Mouse (Mus musculus) gastrocnemius, postnatal 25 days (tissue): ENCODE data around the gene Oat. TPM values are rescaled to one million over a fixed set of nuclear protein-coding genes. Genes with fewer than 3 reads are reported as not detected.

ENCODE experiments used
- DNase-seq: peaks from one replicate; pipeline ENCODE4 v3.0.0; 2022
- total RNA-seq, 2 experiments: library from RNA; stranded (reverse); gene quantifications; 1 replicate in 1 of 2; 2 replicates in 1 of 2; pipeline ENCODE4 v1.2.3; 2021

Oat gene
- total RNA-seq, 2 experiments from 2014 or later: 156 TPM

- DNase-seq: no peak
Measured at GRCm38 (mm10) chr7:132594325-132594724, 18.1 kb upstream of the Oat start.

GRCm38 (mm10) chr7:132593762-132594161 lies 17.6 kb upstream of the Oat start:
- no peak for DNase-seq

DNA sequence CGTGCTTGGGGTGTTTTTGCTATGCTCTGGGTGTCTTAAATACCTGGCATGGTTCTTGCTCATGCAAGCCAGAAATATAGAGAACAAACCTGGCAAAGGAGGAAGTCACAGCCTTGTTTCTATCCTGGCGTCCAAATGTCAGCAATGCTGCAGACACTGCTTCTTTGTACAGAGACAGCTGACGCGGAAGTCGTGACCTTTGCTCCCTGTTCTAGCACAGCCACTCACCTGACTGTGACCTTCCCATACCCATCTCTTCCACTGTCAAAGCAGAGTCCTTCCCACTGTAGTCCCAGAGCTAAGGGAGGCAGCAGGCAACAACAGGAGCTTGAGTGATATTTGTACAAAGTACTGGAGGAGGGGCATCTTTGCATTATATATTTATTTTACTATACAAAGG lies 13.4 kb upstream of the Oat start:
- DNase-seq: no peak

DNA sequence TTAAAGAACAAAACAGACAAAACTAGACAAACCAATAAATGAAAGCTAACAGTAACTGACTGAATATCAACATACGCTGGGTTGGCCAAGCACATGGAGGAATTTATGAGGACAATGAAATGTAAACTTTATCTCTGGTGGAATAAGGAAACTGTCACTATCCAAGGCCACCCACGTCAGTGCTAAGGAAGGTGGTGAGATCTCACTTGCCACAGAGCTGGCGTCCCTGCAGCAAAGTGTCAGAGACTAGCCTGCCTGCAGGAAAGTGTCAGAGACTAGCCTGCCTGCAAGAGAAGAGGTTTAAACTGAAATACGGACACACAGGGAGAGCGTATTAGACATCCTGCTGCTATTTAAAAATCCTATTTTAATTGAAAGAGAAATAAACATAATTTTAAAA lies 11.0 kb upstream of the Oat start:
- no peak for DNase-seq

DNA sequence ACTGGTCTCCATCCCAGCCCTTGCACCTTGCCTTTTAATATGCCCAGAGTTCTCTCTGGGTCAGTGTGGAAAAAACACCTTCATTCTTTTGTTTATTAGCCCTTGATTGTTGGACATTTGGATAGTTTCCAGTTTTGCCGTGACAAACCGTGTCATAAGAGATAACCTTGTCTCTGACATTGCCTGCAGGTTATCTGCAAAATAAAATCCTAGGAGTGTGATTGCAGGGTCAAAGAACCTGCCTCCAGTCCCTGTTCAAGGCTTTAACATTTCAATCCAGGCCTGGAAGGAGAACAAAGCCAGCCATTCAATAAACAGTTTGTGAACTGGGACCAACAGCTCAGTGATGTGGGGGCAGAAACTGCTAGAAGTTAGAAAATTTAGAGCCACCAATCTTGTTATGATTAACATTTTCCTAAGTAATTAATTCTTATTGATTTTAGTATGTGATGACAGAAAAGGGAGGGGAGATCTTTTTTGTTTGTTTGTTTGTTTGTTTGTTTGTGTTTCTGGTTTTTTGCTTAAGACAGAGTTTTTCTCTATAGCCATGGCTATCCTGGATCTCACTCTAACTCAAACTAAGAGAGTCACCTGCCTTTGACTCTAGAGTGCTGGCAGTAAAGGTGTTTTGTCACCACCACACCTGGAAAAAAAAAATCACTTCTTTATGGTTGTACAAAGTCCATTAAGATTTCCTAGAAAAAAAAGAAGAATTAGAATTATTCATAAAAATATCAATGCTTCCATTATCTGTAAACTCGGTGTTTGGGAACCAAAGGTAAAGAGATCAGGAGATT lies 9.7 kb upstream of the Oat start:
- no peak for DNase-seq

GRCm38 (mm10) chr7:132581441-132581840 lies 5.2 kb upstream of the Oat start:
- DNase-seq: no peak

GRCm38 (mm10) chr7:132580511-132580910 lies 4.3 kb upstream of the Oat start:
- no peak for DNase-seq

- no peak for DNase-seq
Measured at GRCm38 (mm10) chr7:132576891-132577290, 693 bp upstream of the Oat start.

- DNase-seq: peak; percentile 78
Measured at GRCm38 (mm10) chr7:132575623-132576022, 575 bp downstream of the Oat start.

- DNase-seq: no peak
Measured at GRCm38 (mm10) chr7:132574646-132575045, 1.6 kb downstream of the Oat start.

GRCm38 (mm10) chr7:132573205-132573604 lies 3.0 kb downstream of the Oat start:
- DNase-seq: no peak

DNA sequence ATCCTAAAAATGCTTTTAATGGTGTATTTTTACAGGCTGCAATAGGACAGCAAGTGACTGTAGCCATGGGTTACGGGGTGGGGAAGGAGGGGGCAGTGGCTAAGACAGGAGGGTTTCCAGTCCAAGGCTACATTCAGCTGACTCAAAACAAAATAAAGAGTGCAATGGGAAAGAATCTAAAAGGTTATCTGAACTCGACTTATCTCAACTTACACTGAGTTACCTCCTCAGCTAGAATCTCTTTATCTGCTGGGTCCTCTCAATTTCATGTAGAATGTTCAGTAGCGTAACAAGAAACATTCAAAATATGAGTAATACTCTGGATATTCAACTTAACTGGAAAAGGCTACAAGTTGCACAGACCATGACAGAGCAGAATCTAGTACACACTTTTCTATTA lies 3.5 kb downstream of the Oat start:
- DNase-seq: no peak

DNA sequence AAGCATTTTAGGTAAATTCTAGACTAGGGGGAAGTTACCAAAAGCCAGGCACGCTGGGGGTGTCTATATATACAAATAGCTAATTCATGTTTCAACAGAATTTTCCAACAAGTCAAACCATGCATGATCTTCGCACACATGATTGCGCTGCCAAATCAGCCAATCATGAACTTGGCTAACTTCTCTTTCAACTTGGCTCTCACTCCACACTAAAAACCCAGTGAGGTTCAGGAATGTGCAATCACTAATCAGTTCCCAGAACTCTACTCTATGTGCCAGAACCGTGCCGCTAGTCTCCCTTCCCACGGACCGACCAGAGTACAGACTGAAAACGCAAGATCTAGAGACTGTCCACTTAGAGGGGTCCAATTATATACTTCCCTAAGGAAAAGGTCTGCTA lies 4.7 kb downstream of the Oat start:
- DNase-seq: no peak

- no peak for DNase-seq
Measured at GRCm38 (mm10) chr7:132570071-132570470, 6.1 kb downstream of the Oat start.

DNA sequence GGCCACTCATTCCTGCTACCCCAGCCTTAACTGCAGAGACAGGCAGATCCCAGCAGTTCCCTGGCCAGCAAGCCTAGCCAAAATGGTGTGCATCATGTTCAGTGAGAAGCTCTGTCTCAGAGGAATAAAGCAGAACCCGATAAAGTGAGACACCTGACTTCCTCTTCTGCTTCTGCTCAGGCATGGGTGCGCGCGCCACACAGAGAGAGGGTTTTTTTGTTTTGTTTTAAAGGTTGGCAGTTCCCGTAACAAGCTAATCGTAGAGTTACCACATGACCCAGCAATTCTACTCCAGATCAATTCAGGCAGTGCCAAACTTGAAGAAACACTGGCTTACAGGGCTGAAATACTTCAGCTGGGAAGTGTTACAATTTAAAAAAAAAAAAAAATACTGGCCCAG lies 7.4 kb downstream of the Oat start:
- DNase-seq: no peak

DNA sequence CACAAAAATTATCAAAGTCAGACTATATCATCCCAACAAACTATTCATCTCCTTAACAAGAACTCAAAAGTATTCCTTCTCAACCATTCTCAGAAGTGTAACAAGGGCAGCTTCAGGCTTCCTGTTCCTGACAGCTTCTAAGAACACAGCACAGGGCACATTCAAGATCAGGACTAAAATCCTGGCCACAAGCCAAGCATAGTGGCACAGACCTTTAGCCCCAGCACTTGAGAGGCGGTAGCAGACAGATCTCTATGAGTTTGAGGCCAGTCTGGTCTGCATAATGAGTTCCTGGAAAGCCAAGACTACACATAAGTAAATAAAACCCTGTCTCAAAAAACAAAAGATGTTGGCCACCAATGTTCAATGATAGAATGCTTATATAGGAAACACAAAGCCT lies 10.4 kb downstream of the Oat start:
- DNase-seq: no peak

DNA sequence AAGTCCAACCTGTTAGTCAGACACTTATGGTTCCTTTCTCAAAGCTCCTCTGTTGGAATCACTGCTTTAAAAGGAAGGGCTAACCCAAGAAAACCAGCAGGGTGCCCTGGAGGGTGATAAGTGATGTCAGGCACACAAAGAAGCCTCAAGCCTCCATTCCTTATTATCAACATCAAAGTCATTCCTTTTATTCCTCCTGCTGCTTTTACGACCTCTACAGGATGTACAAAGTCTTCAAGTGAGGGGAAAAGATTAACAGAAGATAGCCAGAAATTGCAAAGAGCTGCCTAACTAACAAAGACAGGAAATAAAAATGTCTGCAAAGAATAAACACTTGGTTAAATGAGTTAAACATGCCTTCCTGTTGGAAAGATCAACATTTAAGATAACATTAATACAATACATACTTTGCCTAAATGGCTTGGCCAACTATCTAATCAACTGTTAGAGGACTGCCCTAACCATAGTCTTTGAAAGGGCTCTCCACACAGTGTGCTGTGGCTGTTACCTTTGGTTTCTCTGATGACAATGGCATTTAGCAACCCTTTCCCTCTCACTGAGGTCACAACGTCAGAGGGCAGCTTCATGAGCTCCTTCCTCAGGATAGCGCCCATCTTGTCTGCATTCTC lies 16.9 kb downstream of the Oat start:
- DNase-seq: no peak

DNA sequence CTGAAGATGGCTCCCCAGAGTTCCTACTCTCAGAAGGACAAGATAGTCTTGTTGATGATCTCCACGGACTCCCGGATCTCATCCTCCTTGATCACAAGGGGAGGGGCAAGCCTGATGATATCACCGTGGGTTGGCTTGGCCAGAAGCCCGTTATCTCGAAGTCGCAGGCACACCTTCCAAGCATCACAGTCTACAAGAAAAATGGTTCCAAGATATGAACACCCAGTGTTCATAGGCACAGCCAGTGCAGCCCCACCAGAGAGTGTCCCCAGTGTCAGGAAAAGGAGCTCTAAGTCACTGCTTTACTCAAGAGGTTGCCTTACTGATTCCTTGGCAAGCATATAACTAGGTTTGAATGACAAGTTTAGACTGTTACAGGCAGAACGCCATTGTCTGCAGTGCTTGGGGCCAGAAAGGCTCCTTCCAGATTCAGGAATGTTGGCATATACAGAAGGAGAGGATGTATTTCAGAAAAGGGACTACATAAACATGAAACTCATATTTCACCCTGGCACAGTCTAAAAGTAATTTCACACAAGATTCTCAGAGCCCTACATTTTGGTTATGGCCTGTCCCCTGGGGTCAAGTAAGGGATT lies 18.0 kb downstream of the Oat start:
- DNase-seq: no peak

DNA sequence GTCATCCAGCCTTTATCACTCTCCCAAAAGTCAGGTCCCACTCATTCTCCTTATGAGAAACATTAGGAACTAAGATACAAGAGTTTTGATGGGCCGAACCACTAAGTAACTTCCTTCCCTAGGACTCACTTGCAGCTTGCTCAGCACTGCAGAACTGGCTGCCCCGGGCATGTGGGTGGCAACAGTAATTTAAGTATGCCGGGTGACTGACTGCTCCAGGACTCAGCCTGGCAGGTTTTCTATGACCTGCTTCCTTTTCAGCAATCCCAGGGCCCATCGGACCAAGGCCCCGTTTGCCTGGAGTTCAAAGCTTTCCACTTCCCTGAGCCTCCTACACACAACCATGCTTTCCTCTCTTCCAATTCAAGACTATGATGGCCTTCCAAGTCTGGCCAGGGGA lies 19.6 kb downstream of the Oat start:
- peak; percentile 52 for DNase-seq

- no peak for DNase-seq
Measured at GRCm38 (mm10) chr7:132555911-132556310, 20.3 kb downstream of the Oat start.

DNA sequence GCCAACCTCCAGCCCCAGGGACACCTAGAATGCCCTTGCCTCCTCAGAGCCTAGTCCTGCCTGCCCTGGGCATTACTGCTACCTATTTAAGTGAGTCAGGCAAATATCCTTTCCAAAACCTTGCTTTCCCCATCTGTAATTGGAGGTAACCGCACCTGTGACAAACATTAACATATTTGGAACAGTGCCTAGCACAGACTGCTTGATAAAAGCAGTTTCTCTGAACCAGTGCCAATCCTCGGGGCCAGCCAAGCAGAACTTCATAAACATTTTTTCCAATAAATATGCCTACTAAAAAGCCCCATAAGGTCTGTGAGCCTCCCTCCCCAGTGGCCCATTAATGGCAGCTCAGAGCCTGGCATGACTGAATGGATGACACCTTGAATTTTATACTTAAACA lies 22.1 kb downstream of the Oat start:
- no peak for DNase-seq

GRCm38 (mm10) chr7:132551351-132552126 lies 24.7 kb downstream of the Oat start:
- DNase-seq: peak; percentile 92

DNA sequence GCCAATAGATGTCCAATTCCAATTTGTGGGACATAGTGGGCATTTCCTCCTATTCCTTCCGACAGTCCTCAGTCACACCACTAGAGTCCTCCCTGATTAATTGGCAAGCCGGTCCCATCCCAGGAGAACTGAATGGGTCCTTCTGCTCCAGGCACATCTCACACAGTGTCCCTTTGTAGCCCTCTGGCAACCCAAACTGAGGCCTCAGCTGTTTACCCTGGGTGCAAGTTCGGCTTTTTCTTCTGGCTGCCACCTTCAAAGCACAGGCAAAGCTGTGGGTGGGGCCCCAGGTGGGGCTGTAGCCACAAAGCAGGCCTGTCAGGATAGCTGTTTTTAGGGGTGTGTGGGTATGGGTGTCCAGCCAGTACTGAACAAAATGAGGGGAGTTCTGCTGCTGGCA lies 29.1 kb downstream of the Oat start:
- no peak for DNase-seq
